Mouse (Mus musculus): ENCODE data around the gene Fcgr3.

GRCm38 (mm10) chr1:171113873-171114299 lies 49.2 kb upstream of the Fcgr3 start, which contains the start of gene Cfap126:
- TF ChIP-seq EP300 (IDR thresholded peaks at IDR 0.05; ENCODE audit: insufficient read depth, low read depth, low read length) (peak; percentile 39; the same call in 1 of the 2 replicates), POLR2A (IDR thresholded peaks at IDR 0.05; ENCODE audit: insufficient read depth, low read depth, low read length) (peak; percentile 97), CTCF (IDR thresholded peaks at IDR 0.05) (no peak)
